Mouse (Mus musculus): Measurements from ENCODE around the gene Etv3.
A peak's percentile ranks its signal among the peaks of the same experiment; 100 is the strongest.
"Not testable (repeated sequence)": the region's sequence is repeated elsewhere in the genome, so short reads cannot be mapped to it uniquely, and the experiment has no call there.

The Etv3 gene

GRCm38 (mm10) chr3:87525043-87525836 lies at the start of gene Etv3:
Etv3 (plus strand) TSS chr3:87525407.
- no peak for DNase-seq (ENCODE audit: extremely low spot score, low read depth, low spot score)

- DNase-seq (ENCODE audit: extremely low spot score, low read depth, low spot score): not testable (repeated sequence)
Observed at GRCm38 (mm10) chr3:87477948-87478347, 47.3 kb upstream of the Etv3 start.

DNA sequence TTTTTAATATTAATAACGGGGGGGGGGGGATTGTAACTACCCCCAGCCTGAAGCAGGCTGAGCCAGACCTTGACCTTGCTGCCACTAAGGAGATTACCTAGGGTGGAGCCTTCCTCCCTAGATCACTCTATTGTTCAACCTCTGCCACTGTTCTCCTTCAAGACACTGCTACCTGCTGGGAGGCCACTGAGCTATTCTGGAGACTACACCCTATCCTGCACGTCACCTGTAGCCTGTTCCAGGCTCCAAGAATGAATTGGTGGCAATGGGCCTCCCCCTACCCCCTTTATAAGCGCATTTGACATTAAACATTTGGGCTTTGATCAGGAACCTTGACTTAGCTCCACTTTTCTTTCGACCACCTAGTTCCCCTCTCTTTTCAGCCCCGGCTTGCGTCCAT lies 46.6 kb upstream of the Etv3 start:
- not testable (repeated sequence) for DNase-seq (ENCODE audit: extremely low spot score, low read depth, low spot score)

GRCm38 (mm10) chr3:87479230-87479629 lies 46.0 kb upstream of the Etv3 start:
- DNase-seq (ENCODE audit: extremely low spot score, low read depth, low spot score): not testable (repeated sequence)

- DNase-seq (ENCODE audit: extremely low spot score, low read depth, low spot score): no peak
Observed at GRCm38 (mm10) chr3:87487392-87487791, 37.8 kb upstream of the Etv3 start.

DNA sequence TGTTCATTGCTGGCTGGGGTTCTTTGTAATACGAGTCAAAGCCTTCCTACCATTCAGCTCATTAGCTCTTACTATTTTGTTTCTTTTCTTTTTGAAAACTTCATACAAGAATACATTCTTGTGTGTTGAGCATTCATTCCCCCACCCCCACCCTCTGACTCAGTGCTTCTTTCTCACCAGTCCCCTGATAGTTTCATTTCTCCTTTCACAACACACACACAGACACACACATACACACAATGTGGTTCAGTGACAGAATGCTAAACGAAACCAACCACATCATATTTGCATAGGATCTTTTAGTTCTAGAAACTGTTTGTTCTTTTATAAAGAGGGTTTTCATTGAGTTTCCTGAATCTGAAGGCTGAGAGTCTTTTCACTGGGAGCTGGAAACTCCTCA lies 37.3 kb upstream of the Etv3 start:
- no peak for DNase-seq (ENCODE audit: extremely low spot score, low read depth, low spot score)

DNA sequence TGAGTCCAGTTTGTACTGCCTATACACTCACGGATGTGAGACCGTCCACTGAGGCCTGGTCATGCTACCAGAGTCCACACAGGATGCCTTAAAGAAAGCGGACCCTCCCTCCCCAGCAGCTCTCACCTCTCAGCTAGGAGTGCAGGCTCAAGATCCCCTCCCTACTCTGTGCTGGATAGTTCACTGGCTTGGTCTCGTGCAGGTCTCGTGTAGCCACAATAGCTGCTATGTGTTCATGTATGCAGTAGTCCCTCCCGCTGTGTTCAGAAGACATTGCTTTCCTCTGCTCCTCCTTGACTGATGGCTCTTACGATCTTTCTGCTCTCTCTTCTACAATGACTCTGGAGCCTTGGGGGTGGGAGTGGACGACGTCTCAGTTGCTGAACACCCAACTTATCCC lies 26.9 kb upstream of the Etv3 start:
- DNase-seq (ENCODE audit: extremely low spot score, low read depth, low spot score): no peak

DNA sequence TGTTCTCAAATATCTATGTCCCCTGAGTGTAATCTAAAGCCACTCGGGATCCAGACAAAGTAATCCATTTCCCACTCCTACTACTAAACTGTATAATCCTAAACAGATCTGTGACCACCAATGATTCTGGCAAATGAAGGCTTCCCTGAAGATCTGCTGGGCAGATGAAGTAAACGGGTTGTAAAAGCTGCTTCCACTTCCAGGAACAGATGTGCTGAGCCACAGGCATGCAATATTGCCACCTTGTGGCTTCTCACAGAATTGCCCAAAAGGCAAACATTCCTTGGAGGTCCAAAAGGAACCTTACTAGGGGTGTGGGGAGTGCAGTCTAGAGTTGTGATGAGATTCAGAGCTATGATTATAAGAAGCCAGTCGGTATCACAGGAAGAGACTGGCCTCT lies 26.1 kb upstream of the Etv3 start:
- DNase-seq (ENCODE audit: extremely low spot score, low read depth, low spot score): peak; percentile 70

DNA sequence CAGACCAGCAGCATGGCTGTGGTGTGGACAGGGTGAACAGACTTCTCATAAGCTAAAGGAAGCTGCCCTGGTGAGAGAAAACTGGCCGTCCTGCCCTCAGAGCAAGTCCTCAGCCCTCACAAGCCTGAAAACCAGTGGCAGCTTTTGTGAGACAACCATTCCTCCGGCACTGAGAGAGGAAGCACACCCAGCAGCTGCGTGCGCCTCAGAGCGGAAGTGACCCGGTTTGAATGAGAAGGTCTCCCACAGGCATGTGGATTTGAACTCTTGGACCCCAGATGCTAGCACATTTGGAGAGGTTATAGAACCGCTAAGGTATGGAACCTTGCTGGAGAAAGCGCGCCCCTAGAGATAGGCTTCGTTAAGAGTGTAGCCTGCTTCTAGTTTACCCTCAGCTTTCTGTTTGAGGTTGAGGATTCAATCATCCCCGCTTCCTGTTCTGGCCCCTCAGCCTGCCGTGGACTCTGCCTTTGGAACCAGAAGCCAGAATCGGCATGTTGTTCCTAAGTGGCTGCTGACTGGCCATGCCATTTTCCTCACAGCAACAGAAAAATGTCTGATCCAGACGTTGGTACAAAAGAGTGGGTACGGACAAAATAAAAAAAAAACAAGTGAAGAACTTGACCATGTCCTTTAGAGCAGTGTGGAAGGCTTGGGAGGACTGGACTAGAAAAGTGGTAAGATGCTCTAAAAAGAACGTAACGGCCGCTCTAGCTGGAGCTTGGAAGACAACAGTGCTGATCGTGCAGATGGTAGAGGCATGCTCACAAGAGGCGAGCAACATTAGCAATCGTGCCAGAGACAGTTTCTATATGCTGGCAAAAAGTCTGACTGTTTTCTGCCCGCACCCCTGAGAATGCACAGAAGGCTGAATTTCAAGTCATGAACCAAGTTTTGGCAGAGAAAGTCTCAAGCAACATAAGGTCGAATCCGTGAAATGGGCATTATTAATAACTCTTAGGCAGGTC lies 24.8 kb upstream of the Etv3 start:
- DNase-seq (ENCODE audit: extremely low spot score, low read depth, low spot score): no peak

DNA sequence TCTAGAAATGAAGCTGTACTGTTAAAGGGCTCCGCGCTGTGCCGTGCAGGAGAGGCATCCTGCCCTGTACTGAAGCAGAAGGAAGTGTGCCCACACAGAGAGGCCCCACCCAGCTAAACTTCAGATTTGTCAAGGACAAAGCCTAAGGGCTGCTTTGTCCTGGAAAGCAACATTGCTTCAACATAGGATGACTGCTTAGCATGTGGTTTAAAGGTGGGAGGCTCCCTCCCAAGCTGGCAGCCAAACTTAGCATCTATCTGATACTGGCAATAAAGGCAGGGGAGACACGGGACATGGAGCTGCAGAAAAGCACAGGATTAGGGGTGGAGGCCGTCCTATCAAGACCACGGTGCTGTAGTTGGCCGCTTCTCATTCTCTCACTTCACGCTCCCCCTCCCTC lies 24.1 kb upstream of the Etv3 start:
- DNase-seq (ENCODE audit: extremely low spot score, low read depth, low spot score): no peak

GRCm38 (mm10) chr3:87502771-87503170 lies 22.4 kb upstream of the Etv3 start:
- no peak for DNase-seq (ENCODE audit: extremely low spot score, low read depth, low spot score)

DNA sequence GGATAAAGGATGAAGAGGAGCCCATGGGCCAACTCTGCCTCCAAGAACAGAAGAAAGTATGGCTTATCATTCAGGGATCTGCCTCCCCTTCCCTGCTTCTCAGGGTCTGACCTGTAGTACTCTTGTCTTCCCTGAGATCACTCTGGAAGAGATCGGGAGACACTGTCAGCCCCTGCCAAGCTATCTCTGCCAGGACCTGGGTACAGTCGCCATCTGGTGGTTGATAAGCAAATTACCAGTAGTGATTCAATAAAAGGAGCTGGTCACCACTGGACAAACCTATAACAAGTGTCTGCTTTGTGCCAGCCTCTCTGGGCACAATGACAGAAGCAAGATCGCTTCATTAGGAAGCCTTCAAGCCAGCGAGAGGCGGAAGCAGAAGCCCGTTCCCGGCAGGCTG lies 20.9 kb upstream of the Etv3 start:
- DNase-seq (ENCODE audit: extremely low spot score, low read depth, low spot score): no peak

- DNase-seq (ENCODE audit: extremely low spot score, low read depth, low spot score): no peak
Observed at GRCm38 (mm10) chr3:87504749-87505425, 20.3 kb upstream of the Etv3 start.

DNA sequence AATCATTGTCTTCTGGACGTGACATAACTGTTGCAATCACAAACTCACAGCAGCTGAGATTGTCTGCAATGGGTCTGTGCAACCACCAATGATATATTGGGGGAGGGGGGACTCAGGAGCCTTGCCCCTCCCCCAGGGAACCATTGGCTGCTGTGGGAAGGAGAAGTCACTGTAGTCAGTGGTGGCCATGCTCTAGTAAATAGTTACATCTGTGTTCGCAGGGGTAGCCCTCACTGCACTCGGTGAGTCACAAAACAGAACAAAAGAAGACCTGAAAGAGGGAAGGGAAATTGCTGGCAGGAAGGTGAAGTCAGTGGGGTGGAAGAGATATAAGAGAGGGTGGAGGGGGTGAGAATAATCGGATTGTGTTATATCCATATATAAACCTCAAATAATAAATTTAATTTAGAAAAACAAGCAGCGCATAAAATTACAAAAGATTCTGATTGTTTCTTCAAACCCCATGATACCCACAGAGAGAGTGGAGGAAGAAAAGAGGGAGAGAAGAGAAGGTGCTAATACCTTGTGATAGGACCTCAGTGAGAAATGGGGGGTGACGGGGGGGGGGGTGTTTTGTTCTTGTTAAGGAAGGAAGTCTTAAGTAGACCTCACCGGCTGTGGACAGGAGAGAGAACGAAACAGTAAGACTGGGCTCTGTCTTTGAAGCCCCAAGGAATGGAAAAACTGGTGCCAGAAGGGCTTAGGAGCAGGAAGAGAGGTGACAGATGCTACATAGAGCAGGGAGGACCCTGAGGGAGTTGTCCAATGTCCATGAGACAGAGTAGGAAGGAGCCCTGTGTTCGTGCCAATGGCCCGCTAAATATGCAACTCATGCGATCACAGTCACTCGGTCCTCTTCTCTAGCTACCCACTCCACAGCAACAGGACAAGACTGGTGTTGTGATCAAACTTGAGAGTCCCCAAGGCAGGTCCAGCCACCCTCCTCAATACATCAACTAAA lies 18.5 kb upstream of the Etv3 start:
- DNase-seq (ENCODE audit: extremely low spot score, low read depth, low spot score): no peak

- DNase-seq (ENCODE audit: extremely low spot score, low read depth, low spot score): peak; percentile 81
Observed at GRCm38 (mm10) chr3:87508205-87508901, 16.9 kb upstream of the Etv3 start.

DNA sequence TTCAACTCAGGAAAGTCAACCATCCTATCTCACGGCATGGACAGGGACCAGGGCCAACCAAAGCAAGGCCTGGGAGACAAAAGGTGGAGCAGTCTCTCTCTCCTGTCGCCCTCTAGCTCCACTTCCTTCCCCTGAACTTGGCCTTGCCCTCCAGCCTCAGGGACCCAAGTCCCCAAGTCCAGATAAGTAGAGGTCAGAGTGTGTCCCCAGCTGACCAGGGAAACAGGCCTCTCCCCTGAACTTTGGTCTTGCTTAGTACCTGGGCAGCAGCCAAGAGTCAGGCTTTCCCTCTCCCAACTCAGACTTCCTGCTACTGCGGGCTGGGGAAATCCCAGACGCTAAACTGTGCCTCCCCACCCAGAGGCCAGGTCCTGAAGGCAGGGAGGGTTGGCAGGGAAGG lies 16.1 kb upstream of the Etv3 start:
- no peak for DNase-seq (ENCODE audit: extremely low spot score, low read depth, low spot score)

DNA sequence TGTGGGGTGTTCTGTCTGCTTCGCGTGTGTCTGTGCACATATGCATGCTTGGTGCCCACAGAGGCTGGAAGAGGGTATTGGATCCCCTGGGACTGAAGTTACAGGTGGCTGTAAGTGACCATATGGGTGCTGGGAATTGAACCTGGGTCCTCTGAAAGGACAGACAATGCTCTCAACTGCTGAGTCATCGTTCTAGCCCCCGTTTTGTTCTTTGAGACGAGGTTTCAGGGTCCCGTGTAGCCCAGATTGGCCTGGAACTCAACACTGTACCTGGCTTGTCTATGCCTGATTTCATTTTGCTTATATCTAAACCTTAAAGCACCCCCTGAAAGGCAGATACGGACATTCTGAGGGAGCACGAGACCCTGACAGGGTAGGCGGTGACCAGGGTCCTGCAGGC lies 14.4 kb upstream of the Etv3 start:
- DNase-seq (ENCODE audit: extremely low spot score, low read depth, low spot score): no peak

DNA sequence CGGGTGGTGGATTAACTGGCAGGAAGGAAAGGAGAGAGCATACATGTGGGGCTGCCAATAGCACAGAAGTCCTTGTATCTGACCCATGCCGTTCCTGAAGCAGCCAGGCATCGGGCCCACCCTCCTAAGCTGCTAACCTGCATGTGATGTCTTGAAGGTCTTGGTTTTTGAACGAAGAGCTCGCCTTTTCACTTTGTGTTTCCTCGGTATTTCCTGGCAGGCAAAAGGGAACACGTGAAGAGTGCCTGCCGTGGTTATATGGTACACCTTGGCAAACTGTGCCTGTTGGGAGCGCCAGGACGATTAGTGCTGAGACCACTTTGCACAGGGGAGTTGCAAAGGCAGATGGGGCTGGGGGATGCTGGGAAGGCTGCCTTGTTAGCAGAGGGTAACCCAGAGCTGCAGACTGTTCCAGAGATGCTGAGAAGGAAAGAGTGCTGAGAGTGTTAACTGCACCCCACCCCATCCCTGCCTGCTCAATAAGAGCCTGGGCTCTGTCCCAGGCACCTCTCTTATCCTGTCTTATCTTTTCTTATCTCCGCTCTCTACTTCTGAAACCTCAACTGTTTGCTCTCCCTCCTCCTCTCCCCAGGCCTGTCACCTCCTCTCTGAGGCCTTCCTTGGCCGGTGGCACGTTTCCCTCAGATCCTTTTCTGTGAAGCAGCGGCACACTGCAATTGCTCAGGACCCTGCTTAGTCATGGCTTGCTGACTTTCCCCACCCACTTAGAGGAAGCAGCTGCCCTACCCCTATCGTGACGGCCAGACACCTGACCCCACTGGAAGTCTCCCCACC lies 13.0 kb upstream of the Etv3 start:
- no peak for DNase-seq (ENCODE audit: extremely low spot score, low read depth, low spot score)

- no peak for DNase-seq (ENCODE audit: extremely low spot score, low read depth, low spot score)
Observed at GRCm38 (mm10) chr3:87515567-87516081, 9.6 kb upstream of the Etv3 start.
